Mouse (Mus musculus): Measurements from ENCODE around the gene Lrp1. TPM values are rescaled to one million over a fixed set of nuclear protein-coding genes. Genes with fewer than 3 reads are reported as not detected.
"Not testable (repeated sequence)": the region's sequence is repeated elsewhere in the genome, so short reads cannot be mapped to it uniquely, and the experiment has no call there.

The Lrp1 gene
- polyA plus RNA-seq, 1 experiment from 2014 or later: 67.2 TPM

DNA sequence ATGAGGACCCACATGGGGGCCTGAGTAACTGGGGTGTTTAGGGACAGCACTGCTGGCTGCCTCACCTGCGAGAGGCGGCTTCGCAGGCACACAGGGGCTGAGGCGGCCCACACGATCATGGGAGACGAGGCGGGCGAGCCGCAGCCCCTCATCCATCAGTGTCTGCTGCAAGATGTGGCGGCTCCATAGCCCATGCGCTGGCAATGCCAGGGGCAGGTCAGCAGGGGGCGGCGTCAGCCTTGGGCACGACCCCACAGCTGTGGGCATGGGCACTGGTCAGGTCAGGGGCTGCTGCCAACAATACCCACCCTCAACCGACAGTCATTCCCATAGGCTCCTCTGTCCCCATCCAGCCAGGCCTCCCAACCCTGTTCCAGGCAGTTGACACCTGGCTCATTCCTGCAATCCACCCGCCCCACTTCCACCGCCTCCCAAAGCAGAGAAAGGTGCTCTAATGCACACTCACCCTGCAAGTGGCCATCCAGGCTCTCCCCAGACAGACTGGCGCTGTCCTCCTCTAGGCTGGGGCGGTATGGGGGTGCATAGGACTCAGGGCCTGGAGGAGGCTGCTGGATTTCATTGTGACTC lies 41.8 kb upstream of the Lrp1 start:
- H3K36me3 ChIP-seq: 0 out of 2 replicates have a peak, but pooled peaks cover 3% of the 10 kb centered on the region
- peak; percentile 1; the same call in 1 of the 2 replicates for ATAC-seq
- H3K9me3 ChIP-seq: no peaks in the 10 kb centered on the region
- peaks cover 4% of the 10 kb centered on the region; the same call in 1 of the 2 replicates for H3K27me3 ChIP-seq (replicated peaks)
- 0 out of 2 replicates have a peak overlapping the region, but pooled peaks have one; percentile 29 for H3K9ac ChIP-seq
- H3K4me2 ChIP-seq (replicated peaks): peak overlapping the region; percentile 69
- H3K4me1 ChIP-seq (replicated peaks): peaks cover 66% of the 10 kb centered on the region
- 0 out of 2 replicates have a peak overlapping the region, but pooled peaks have one; percentile 28 for H3K4me3 ChIP-seq (replicated peaks)
- H3K27ac ChIP-seq: peak overlapping the region; percentile 82
- 35% methylated on average over 19 of the region's 19 CpGs for WGBS

DNA sequence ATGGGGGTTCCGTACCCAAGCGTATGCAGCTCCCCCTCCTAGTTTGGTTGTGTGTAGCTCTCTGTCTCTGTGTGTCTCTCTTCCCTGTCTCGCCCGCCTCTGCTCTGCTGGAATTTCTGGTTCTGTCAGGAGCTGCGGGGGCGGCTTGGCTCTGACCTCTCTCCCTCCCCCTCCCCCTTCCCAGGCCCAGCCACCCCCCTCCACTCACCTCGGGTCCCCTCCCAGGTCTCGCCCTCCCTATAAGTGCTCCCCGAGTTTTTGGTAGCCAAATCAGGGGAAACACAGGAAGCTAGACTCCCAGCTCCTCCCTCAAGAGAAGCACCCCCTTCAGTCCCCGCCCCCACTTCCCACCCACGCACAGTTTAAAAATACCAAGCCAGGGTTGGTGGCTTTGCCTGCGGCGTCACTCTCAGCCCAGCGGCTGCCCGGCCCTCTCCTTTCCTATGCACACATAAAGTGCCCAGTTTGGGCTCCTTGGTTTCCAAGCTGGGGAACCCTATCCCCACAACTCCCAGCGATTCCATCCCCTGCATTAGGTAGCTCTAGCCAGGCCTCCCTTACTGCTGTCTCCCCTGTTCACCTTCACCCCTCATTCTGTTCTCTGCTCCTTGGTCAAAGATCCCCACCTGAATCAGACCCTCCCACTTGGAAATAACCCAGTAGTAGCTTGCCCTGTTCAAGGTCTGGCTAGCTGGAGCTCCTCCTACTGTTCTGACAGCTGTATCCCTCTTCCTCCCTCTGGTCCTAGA lies 41.1 kb upstream of the Lrp1 start:
- peak overlapping the region; percentile 28 for H3K4me3 ChIP-seq (replicated peaks)
- peak overlapping the region; percentile 82 for H3K27ac ChIP-seq
- H3K9me3 ChIP-seq: no peaks in the 10 kb centered on the region
- peak overlapping the region; percentile 36 for H3K9ac ChIP-seq
- 1% methylated on average over 16 of the region's 16 CpGs for WGBS
- H3K36me3 ChIP-seq: 0 out of 2 replicates have a peak, but pooled peaks cover 3% of the 10 kb centered on the region
- peaks cover 62% of the 10 kb centered on the region for H3K4me1 ChIP-seq (replicated peaks)
- peaks cover 4% of the 10 kb centered on the region; the same call in 1 of the 2 replicates for H3K27me3 ChIP-seq (replicated peaks)
- peak; percentile 40 for ATAC-seq
- H3K4me2 ChIP-seq (replicated peaks): peak overlapping the region; percentile 69

DNA sequence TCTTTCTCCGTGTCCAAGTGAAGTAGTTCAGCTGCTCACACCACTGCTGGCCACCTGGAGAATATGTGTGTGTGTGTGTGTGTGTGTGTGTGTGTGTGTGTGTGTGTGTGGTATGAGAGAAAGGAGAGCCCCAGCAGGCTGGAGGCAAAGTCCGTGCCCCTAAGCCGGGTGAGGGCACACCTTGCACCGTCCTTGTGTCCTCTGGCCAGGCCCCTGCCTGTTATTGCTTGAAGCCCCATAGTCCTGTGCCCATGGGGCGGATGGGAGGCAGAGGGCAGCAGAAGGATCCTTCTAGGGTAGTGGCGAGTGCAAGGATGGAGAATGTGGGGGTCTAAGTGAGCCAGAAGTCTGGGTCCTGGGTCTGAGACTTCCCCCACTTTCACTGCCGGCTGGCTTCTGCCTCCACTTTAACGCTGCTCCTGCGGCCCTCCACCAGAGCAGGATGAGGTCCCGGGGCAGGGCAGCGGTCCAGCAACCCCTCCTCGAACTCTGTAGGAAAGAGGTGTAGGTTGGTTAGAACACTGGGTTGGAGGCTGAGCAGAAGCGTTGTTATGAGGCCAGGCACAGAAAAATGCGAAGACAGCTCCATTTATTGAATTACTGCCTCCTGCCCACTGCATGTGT lies 40.5 kb upstream of the Lrp1 start:
- Histone ChIP-seq H3K4me2 (replicated peaks) (peak overlapping the region; percentile 69), H3K27me3 (replicated peaks) (peaks cover 4% of the 10 kb centered on the region; the same call in 1 of the 2 replicates), H3K36me3 (0 out of 2 replicates have a peak, but pooled peaks cover 3% of the 10 kb centered on the region), H3K9ac (peak overlapping the region; percentile 36), H3K4me3 (replicated peaks) (peak overlapping the region; percentile 28), H3K9me3 (no peaks in the 10 kb centered on the region), H3K4me1 (replicated peaks) (peaks cover 62% of the 10 kb centered on the region), H3K27ac (peak overlapping the region; percentile 82)
- peak; percentile 21 for ATAC-seq
- 16% methylated on average over 14 of the region's 14 CpGs for WGBS

DNA sequence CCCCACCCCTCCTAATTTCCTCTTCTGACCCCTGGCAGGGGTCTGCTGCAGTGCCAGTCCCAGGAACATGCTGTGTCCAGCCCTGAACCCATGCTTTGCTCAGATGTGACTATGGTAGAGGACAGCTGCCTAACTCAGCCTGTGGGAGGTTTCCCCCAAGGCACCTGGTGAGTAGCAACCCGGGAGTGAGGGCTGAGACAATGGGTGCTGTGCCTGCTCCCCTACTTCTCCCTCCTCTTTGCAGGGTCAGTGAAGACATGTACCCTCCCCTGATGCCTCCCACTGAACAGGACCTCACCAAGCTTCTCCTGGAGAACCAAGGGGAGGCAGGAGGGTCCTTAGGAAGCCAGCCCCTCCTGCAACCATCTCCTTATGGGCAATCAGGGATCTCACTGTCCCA lies 38.6 kb upstream of the Lrp1 start:
- H3K36me3 ChIP-seq: peaks cover 9% of the 10 kb centered on the region; the same call in 1 of the 2 replicates

DNA sequence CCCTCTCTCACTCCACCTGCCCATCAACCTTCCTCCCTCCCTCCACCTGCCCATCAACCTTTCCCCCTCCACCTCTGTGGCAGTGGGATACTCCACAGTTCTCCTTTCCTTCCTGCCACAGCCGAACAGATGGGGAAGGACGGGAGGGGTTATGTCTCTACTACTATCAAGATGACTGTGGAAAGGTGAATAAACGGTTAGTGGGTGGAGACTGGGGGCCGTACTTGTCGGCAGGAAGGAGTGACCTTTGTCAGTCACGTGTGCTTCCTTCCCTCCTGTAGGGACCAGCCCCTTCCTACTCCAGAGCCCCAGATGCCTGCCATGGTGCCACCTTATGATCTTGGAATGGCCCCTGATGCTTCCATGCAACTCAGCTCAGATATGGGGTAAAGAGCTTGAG lies 37.1 kb upstream of the Lrp1 start:
- H3K4me3 ChIP-seq (replicated peaks): peak overlapping the region; percentile 20; the same call in 1 of the 2 replicates

More for the DNA sequence above, 38.6 kb upstream of the Lrp1 start:
- Histone ChIP-seq H3K9me3 (no peaks in the 10 kb centered on the region), H3K27ac (no peak overlapping the region), H3K4me2 (replicated peaks) (no peak overlapping the region), H3K9ac (no peak overlapping the region), H3K27me3 (replicated peaks) (peaks cover 2% of the 10 kb centered on the region; the same call in 1 of the 2 replicates), H3K4me3 (replicated peaks) (no peak overlapping the region), H3K4me1 (replicated peaks) (peaks cover 48% of the 10 kb centered on the region)
- ATAC-seq: no peak
- WGBS: 52% methylated on average over 1 of the region's 1 CpGs

DNA sequence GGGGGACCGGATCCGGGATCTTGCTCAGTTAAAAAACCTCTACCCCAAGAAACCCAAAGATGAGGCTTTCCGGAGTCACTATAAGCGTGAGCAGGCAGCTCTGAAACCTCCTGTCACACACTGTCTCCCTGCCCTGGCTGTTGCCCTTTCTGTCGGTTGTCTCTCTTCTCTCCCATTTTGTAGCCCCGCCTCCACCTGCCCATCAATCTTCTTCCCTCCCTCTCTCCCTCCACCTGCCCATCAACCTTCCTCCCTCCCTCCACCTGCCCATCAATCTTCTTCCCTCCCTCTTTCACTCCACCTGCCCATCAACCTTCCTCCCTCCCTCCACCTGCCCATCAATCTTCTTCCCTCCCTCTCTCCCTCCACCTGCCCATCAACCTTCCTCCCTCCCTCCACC lies 36.7 kb upstream of the Lrp1 start:
- not testable (repeated sequence) for H3K27me3 ChIP-seq (replicated peaks); H3K9ac ChIP-seq; ATAC-seq; H3K27ac ChIP-seq; H3K9me3 ChIP-seq; H3K4me2 ChIP-seq (replicated peaks); H3K4me3 ChIP-seq (replicated peaks)
- H3K4me1 ChIP-seq (replicated peaks): peaks cover 30% of the 10 kb centered on the region
- 57% methylated on average over 6 of the region's 6 CpGs for WGBS
- H3K36me3 ChIP-seq: peaks cover 16% of the 10 kb centered on the region; the same call in 1 of the 2 replicates

More for the DNA sequence above, 37.1 kb upstream of the Lrp1 start:
- H3K4me2 ChIP-seq (replicated peaks): peak overlapping the region; percentile 39
- no peaks in the 10 kb centered on the region for H3K27me3 ChIP-seq (replicated peaks)
- H3K4me1 ChIP-seq (replicated peaks): peaks cover 34% of the 10 kb centered on the region
- H3K9me3 ChIP-seq: no peaks in the 10 kb centered on the region
- H3K36me3 ChIP-seq: peaks cover 16% of the 10 kb centered on the region; the same call in 1 of the 2 replicates
- H3K27ac ChIP-seq: no peak overlapping the region
- 14% methylated on average over 6 of the region's 6 CpGs for WGBS
- ATAC-seq: peak; percentile 71
- H3K9ac ChIP-seq: peak overlapping the region; percentile 3; the same call in 1 of the 2 replicates

DNA sequence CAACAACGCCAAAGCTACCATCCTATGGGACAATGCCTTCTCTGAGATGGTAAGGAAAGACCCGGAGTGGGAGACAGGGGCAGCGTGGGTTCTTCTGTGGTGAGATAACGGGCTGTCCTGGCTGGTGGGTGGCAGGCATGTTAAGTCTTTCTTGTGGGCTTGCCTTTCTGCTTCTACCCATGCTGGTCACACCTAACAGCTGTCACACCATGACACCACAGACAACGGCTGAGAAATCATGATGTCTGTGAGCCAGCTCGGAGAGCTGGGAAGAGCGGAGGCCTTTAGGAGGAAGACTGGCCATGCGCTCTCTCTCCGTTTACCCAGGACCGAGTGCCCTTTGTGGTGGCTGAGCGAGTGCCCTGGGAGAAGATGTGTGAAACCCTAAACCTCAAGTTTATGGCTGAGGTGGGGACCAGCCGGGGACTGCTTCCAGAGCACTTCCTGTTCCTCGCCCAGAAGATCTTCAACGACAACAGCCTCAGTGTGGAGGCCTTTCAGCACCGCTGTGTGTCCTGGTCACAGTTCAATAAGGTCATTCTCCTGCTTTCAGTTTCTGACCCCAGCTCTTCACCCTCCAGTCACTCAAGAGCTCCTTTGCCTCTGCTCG lies 34.1 kb upstream of the Lrp1 start:
- peaks cover 23% of the 10 kb centered on the region for H3K36me3 ChIP-seq
- H3K27ac ChIP-seq: no peak overlapping the region
- H3K4me3 ChIP-seq (replicated peaks): no peak overlapping the region
- ATAC-seq: no peak
- H3K4me1 ChIP-seq (replicated peaks): peaks cover 8% of the 10 kb centered on the region; the same call in 1 of the 2 replicates
- WGBS: 72% methylated on average over 16 of the region's 16 CpGs
- no peak overlapping the region for H3K4me2 ChIP-seq (replicated peaks)
- no peaks in the 10 kb centered on the region for H3K9me3 ChIP-seq
- no peaks in the 10 kb centered on the region for H3K27me3 ChIP-seq (replicated peaks)
- H3K9ac ChIP-seq: no peak overlapping the region

DNA sequence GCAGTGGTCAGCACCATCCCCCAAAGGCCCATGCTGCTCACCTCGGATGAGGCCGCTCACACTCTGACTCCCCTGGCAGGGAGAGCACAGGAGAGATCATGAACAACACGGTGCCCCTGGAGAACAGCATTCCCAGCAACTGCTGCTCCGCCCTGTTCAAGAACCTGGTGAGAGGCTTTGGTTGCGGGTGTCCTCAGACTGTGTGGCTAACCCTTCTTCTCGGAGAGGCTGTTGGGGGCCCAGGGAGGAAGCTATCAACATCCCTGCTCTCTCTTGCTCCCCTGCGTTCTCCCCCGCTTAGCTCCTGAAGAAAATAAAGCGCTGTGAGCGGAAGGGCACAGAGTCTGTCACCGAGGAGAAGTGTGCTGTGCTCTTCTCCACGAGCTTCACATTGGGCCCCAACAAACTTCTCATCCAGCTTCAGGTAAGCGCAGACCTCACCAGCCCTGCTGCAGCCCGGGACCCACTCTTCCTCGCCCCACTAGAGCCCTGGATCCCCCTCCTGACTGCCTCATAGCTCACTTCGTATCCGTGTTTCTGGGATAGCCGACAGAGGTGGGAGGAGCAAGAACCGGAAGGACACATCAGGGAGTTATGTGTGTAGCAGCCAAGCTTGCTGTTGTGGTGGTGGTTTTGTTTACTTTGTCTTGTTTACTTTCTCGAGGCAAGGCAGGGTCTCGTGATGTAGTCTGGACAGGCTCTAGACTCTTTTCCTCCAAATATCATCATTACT lies 32.1 kb upstream of the Lrp1 start:
- Histone ChIP-seq H3K4me1 (replicated peaks) (no peaks in the 10 kb centered on the region), H3K9ac (peak overlapping the region; percentile 26; the same call in 1 of the 2 replicates), H3K27me3 (replicated peaks) (no peaks in the 10 kb centered on the region), H3K27ac (peak overlapping the region; percentile 56), H3K36me3 (peaks cover 20% of the 10 kb centered on the region), H3K4me3 (replicated peaks) (0 out of 2 replicates have a peak overlapping the region, but pooled peaks have one; percentile 6), H3K4me2 (replicated peaks) (peak overlapping the region; percentile 15), H3K9me3 (no peaks in the 10 kb centered on the region)
- 0 out of 2 replicates have a peak, but pooled peaks have one; percentile 9 for ATAC-seq
- 42% methylated on average over 21 of the region's 21 CpGs for WGBS

DNA sequence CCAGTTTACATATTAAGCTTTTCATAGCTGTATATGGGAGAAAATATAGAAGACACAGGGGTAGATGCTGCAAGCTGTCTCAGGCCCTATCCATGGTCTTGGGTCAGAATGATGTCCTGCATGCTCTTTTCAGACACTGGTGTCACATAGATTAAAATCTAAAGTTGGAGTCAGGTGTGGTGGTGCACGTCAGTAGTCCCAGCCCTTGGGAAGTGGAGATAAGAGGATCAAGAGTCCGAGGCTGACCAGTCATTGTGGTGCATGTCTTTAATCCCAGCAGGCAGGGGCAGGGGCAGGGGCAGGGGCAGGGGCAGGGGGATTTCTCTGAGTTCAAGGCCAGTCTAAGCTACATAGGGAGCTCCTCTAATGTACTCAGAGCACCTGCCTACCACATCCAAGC lies 24.8 kb upstream of the Lrp1 start:
- peaks cover 21% of the 10 kb centered on the region for H3K4me1 ChIP-seq (replicated peaks)
- H3K27me3 ChIP-seq (replicated peaks): no peaks in the 10 kb centered on the region
- WGBS: 63% methylated on average over 2 of the region's 2 CpGs
- H3K9me3 ChIP-seq: no peaks in the 10 kb centered on the region
- no peak overlapping the region for H3K9ac ChIP-seq
- H3K4me3 ChIP-seq (replicated peaks): no peak overlapping the region
- no peak overlapping the region for H3K4me2 ChIP-seq (replicated peaks)
- ATAC-seq: no peak
- no peak overlapping the region for H3K27ac ChIP-seq
- H3K36me3 ChIP-seq: peaks cover 3% of the 10 kb centered on the region

DNA sequence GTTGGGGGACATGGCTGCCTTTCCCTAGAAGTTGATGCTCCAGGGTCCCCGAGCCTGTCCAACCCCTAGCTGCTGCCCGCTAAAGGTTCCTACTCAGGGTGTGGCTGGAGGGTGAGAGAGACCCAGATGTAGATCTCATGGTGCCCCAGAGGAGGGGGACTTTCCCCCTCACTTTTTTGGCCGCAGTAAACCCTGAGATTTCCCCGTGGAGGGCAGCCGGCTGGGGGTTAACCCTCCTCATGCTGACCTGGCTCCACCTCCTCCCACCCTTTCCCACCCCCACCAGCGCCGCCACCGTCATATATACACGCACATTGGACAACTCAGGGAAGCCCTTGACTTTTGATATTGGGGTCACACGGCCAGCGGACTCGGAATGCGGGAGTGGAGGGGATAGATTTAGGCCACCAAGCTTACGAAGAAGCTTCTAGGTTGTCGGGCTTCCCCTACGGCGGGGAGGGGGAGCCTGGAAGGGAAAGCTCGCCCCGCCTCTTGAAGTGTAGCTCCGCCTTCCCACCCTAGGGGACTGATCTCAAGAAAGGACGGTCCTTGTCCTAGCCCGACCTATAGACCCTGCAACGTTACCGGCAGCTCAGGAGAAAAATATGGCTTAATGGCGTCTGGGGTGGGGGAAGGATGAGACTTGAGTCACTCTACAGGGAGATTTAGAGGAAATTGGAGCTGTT lies 22.7 kb upstream of the Lrp1 start:
- Histone ChIP-seq H3K9ac (peak overlapping the region; percentile 73), H3K4me2 (replicated peaks) (peak overlapping the region; percentile 84), H3K27me3 (replicated peaks) (no peaks in the 10 kb centered on the region), H3K4me1 (replicated peaks) (peaks cover 21% of the 10 kb centered on the region), H3K36me3 (no peaks in the 10 kb centered on the region; the same call in 1 of the 2 replicates), H3K4me3 (replicated peaks) (peak overlapping the region; percentile 57), H3K27ac (peak overlapping the region; percentile 93), H3K9me3 (no peaks in the 10 kb centered on the region)
- ATAC-seq: peak; percentile 79
- under 1% methylated on average over 25 of the region's 25 CpGs for WGBS

All from intestine, embryonic 15.5 days (tissue).